Mouse (Mus musculus): ENCODE measurements around the gene Olfr1424. TPM values are rescaled to one million over a fixed set of nuclear protein-coding genes. Genes with fewer than 3 reads are reported as not detected.
"Not testable (repeated sequence)": the region's sequence is repeated elsewhere in the genome, so short reads cannot be mapped to it uniquely, and the experiment has no call there.

Olfr1424 gene
- total RNA-seq (2021) = not detected

DNA sequence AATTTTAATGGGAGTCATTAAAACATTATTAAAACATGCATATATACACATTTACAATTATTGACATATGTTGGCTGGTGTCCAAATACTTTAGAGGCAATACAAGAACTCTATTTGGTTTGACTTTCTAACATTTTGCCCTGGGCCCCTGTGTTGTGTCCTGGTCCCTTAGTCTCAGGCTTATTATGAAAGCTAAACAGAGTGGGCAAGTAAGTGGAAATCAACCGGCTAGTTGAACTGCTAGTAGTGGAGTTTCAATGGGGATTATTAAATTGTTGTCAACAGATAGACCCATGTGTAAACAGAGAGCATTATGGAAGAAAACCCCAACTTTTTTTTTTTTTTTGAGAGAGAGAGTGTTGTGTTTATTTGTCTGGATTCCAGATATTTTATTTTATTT is at the start of gene Olfr1424:
Gene Olfr1424, minus strand, starts transcription at position 101 of the 400 bp plus-strand sequence.
- DNase-seq (ENCODE audit: extremely low spot score in 1 of 2, low spot score in 2 of 2); intact Hi-C loops (cut with DNase I): not testable (repeated sequence)

DNA sequence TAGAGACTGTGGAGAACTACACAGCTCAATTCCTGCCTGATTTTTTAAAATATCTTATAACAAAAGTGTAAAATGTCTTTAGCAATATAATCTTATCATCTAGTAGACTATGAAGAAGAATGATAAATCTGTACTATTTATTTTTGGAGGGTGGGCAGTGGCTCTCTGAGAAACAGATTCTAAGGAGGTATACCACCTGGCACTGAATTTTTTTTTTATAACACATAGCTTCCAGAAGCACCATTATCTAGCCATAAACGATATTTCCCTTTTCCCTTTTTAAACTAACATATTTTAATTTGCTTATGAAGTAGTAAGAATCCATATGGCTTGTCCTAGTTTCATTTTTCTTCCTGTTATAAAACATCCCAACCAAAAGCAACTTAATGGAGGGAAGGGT is 42.1 kb upstream of the Olfr1424 start:
- no peak for DNase-seq (ENCODE audit: extremely low spot score in 1 of 2, low spot score in 2 of 2)
- intact Hi-C loops (cut with DNase I) = no loop called here

DNA sequence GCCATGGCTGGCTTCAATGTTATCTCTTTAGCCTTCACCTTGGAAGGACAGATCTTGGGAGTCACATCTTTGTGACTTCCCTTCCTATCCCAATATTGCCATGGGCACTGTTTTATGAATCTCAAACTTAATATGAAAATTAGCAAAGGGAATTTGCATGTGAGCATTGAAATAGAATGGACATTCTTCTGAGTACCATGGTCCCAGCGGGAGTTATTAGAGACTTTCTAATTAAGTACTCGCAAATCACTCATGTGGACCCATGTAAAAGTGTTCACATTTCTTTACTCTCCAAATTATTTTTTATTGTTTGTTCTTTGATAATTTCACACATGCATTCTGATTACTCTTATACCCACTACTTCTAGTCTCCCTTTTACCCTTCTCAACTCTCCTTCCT is 40.8 kb upstream of the Olfr1424 start, which contains the start of gene Olfr1427:
Gene Olfr1427, minus strand, starts transcription at position 101 of the 400 bp plus-strand sequence.
- DNase-seq (ENCODE audit: extremely low spot score in 1 of 2, low spot score in 2 of 2) = no peak
- intact Hi-C loops (cut with DNase I) = no loop called here

DNA sequence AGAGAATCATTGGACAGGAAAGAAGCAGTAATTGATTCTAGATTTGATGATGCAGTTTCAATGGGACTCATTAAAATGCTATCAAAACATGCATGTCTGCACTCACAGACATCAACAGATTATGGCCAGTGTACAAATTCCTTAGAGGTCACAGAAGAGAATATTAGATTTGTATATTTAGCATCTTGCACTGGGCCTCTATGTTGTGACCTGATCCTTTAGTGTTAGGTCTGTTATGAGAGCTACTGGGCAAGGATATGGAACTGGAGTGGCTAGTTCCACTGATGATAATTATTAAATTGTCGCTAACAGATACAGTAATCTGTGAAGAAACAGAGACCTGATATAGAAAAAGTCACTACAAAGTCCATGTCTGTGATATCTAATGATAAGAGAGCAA is 29.4 kb upstream of the Olfr1424 start, which contains the start of gene Olfr1426:
Gene Olfr1426, minus strand, starts transcription at position 101 of the 400 bp plus-strand sequence.
- DNase-seq (ENCODE audit: extremely low spot score in 1 of 2, low spot score in 2 of 2) = no peak
- intact Hi-C loops (cut with DNase I) = no loop called here

DNA sequence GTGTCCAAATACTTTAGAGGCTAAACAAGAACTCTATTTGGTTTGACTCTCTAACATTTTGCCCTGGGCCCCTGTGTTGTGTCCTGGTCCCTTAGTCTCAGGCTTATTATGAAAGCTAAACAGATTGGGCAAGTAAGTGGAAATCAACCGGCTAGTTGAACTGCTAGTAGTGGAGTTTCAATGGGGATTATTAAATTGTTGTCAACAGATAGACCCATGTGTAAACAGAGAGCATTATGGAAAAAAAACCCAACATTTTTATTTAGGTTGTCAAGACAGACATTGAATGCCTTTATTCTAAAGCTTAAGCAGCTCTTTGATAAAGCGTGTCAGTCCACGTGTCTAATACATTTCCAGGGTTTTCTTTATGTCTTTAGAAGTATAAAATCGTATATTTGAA is 15.1 kb upstream of the Olfr1424 start, which contains the start of gene Olfr1425:
Gene Olfr1425, minus strand, starts transcription at position 101 of the 400 bp plus-strand sequence.
- DNase-seq (ENCODE audit: extremely low spot score in 1 of 2, low spot score in 2 of 2); intact Hi-C loops (cut with DNase I): not testable (repeated sequence)

DNA sequence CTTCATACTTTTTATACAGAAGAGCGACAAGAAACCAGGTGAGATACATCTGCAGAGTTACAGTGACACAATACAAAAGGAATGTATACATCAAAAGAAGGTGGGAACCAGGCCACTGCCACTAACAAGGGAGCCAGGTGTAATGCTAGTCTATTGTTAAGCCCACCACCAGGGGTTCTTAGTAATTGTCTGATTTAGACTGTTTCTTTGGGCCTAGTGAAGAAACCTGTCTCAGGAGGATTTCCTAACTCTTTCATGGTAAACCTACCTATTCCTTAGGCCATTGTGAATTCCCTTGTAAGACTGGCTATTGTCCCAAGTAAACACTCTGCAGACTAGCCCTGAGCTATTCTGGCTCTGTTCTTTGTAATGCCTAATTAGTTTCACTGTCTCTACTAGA is 7.1 kb upstream of the Olfr1424 start:
- intact Hi-C loops (cut with DNase I); DNase-seq (ENCODE audit: extremely low spot score in 1 of 2, low spot score in 2 of 2): not testable (repeated sequence)

DNA sequence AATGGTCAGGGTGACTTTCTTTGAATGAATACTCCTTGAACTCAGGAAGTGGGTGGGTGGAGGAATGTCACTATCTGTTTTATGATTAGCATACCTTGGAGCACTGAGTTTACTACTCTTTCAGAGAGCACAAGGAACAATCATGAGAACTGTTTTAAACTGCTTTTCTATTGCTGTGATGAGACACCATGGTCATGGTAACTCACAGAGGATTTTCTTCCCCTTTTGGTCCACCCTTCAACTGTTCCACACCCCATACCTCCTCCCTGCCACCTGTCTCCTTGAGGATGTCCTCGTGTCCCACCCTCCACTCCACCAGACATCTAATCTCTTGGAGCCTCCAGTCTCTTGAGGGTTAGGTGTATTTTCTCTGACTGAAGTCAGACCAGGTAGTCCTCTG is 5.3 kb upstream of the Olfr1424 start:
- intact Hi-C loops (cut with DNase I); DNase-seq (ENCODE audit: extremely low spot score in 1 of 2, low spot score in 2 of 2): not testable (repeated sequence)

DNA sequence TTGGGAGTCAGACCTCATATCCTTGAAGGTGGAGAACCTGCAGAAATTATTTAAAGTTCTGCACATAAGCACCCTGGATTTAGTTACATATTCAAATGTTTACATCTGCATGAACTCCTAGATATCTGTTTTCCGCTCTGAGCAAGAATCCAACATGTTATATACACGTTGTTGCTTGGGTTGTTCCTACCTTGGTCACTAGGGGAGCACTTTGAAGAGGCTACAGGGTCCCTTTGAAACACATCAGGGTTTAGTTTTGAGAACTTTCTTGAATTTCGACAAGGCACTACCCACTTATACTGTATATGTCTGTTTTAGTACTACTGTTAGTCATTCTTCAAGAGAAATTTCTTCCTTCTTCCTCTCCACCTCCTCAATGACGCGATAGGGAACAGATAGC is 19.3 kb downstream of the Olfr1424 start:
- no peak for DNase-seq (ENCODE audit: extremely low spot score in 1 of 2, low spot score in 2 of 2)
- intact Hi-C loops (cut with DNase I) = no loop called here

DNA sequence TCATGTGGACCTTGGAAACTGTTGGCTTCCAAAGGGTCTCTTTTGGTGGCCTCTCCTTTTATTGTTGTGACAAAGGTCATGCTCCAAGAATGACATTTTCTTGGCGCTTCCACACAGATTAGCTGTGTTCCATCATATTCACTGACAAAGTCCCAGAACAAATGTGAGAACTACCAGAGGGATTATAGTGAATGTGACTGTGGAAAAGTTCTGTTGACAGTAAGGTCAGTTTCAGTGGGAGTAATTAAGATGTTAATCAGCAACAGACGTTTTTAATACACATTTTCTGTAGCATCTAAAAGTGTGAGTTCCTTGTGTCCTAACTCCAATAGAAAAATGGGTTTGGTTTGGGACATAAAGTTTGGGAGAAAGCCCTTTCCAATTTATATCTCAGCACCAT is 21.3 kb downstream of the Olfr1424 start, which contains the start of gene Olfr1423:
Gene Olfr1423, minus strand, starts transcription at position 101 of the 400 bp plus-strand sequence.
- DNase-seq (ENCODE audit: extremely low spot score in 1 of 2, low spot score in 2 of 2) = no peak
- intact Hi-C loops (cut with DNase I) = no loop called here

DNA sequence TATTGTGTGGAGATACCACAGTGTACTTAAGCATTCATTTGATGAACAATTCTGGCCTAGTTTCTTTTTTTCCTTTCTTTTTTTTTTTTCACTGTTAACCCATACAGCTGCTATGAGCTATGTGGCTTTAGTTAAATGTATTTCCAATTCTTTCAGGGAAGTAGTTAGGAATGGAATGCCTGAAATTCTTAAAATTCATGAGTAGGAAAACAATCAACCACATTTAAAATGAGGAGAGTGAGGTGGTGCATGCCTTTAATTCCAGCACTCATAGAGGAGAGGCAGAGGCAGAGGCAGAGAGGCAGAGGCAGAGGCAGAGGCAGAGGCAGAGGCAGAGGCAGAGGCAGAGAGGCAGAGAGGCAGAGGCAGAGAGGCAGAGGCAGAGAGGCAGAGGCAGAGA is 24.8 kb downstream of the Olfr1424 start:
- no peak for DNase-seq (ENCODE audit: extremely low spot score in 1 of 2, low spot score in 2 of 2)
- intact Hi-C loops (cut with DNase I) = no loop called here

DNA sequence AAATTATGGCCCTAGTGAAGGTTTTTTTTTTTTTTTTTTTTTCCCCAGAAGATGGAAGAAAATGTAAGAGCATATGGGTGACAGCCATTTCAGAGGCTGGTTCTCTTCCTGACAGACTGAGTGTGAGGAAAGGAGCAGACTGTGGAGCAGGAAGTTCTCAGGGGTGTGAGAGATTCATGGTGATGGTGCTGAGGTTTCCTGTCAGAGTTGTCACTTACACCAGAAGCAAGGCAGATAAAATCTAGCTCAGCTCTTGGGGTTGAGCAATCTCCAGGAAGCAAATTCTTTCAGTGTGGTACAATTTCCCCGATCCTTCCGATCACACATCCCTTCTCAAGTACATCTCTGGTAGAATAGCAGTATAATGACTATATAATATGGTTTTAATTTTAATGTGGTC is 35.9 kb downstream of the Olfr1424 start:
- no peak for DNase-seq (ENCODE audit: extremely low spot score in 1 of 2, low spot score in 2 of 2)
- intact Hi-C loops (cut with DNase I) = no loop called here

DNA sequence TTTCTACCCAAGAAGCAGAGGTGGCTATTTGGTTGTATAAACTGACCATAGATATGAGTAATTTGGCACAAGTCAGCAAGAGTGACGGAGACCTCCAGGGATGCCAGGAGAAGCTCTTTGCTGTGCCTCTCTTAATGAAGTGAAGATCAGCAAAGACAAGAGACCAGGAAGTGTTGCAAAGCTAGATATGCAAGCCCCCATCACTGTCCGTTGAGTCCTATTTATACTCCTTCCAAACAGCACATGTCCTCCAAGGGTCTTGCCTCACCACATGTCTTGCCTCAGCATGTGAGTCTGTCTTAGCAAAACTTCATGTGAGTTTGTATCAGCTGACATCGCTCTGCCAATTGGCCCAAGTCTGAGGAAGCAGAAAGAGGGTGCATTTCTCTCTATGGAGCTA is 37.1 kb downstream of the Olfr1424 start:
- intact Hi-C loops (cut with DNase I) = no loop called here
- no peak for DNase-seq (ENCODE audit: extremely low spot score in 1 of 2, low spot score in 2 of 2)

DNA sequence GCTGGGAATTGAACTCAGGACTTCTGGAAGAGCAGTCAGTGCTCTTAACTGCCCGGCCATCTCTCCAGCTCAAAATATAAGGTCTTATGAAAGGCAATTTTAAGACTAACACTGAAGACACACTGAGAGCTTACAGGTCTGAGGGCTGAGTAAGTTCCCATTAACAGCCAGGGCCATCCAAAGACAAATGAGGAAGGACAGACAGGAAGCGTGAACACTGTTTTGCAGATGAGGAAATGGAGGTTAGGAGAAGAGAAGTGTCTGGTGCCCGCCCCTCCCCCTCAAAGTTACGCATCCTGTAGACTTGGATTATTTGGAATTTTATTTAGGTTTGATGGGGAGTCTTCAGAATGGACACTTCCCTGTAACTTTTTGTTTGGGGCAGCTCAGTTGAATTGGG is 38.3 kb downstream of the Olfr1424 start:
- no peak for DNase-seq (ENCODE audit: extremely low spot score in 1 of 2, low spot score in 2 of 2)
- intact Hi-C loops (cut with DNase I) = no loop called here

DNA sequence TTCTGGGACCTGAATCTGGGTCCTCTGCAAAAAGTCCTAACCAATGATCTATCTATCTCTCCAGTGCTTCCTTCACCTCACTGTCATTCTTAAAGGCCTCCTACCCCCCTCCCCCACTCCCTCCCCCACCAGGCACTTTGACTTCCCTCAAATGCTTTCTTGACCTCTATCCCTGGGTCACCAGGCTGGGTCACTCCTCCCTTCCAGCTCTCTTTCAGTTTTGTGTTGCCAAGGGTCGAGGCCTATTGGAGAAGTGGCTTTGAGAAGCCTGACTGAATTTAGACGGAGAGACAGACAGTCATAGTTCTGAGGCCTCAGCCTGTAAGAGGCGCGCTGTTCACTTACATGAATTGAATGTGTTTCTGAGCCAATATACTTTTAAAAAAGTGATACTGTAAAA is 46.3 kb downstream of the Olfr1424 start:
- intact Hi-C loops (cut with DNase I) = loop anchor here (10.0 kb wide), 1 partner anchor 409 kb away; the partner anchor contains the start of gene Pfpl
- no peak for DNase-seq (ENCODE audit: extremely low spot score in 1 of 2, low spot score in 2 of 2)

DNA sequence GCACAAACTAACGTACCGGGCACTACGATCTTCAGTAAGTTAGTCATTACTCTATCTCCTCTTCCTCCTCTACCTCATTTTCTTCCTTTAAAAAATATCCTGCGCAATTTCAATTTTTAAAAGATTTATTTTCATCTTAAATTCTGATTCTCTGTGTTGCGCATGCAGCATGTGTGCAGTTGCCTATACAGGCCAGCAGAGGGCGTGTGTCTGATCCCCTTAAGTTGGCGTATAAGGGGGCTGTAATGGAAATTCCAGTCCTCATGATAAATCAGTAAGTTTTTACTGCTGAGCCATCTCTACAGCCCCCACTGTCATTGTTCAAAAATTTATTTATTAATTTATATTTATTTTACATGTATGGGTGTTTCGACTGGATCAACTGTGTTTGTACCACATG is 46.8 kb downstream of the Olfr1424 start:
- intact Hi-C loops (cut with DNase I) = loop anchor here (10.0 kb wide), 1 partner anchor 409 kb away; the partner anchor contains the start of gene Pfpl
- DNase-seq (ENCODE audit: extremely low spot score in 1 of 2, low spot score in 2 of 2) = no peak

DNA sequence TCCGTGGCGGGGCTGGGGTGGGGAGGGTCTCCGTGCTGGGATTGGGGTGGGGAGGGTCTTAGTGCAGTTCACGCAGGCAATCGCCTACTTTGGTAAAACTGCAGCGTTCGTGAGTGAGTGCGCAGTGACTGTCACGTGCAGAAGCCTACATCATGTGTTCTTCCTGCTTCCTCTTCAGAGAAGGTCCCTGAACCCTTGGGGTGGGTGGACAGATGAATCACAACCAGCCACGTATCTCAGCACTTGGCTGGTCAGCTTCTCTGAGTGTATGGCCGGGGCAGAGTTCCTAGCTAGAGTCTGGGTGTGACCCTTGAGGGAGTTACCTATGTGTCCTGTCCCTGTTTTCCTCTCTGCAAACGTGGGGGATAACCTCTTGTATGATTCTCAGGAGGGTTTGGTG is 49.3 kb downstream of the Olfr1424 start:
- intact Hi-C loops (cut with DNase I) = loop anchor here (5.0 to 10.0 kb wide), 4 partner anchors 412 to 784 kb away; partner anchors contain the start of genes Dtx4, Gm4952, Lpxn and Pfpl
- DNase-seq (ENCODE audit: extremely low spot score in 1 of 2, low spot score in 2 of 2) = peak in 1 of 2 experiments; percentile 65

DNA sequence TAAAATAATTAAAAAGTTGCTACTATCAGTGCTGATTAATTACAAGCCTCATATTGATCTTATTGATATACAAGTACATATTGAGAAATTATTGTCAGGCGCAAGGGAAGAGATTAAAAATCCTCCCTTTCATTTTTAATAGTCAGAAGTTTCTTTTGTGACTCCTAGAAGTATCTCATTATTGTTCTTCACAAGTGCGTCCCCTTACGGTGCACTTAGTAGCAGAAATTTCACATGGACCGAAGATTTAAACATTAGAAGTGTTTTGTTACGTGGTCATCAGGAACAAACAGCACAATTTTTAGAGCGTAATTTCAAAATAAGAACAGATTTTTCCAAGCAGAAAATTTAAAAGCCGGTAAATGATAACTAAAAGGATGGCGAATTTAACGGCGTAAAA is 49.9 kb downstream of the Olfr1424 start:
- intact Hi-C loops (cut with DNase I) = loop anchor here (5.0 to 10.0 kb wide), 4 partner anchors 412 to 785 kb away; partner anchors contain the start of genes Dtx4, Gm4952, Lpxn and Pfpl

DNA sequence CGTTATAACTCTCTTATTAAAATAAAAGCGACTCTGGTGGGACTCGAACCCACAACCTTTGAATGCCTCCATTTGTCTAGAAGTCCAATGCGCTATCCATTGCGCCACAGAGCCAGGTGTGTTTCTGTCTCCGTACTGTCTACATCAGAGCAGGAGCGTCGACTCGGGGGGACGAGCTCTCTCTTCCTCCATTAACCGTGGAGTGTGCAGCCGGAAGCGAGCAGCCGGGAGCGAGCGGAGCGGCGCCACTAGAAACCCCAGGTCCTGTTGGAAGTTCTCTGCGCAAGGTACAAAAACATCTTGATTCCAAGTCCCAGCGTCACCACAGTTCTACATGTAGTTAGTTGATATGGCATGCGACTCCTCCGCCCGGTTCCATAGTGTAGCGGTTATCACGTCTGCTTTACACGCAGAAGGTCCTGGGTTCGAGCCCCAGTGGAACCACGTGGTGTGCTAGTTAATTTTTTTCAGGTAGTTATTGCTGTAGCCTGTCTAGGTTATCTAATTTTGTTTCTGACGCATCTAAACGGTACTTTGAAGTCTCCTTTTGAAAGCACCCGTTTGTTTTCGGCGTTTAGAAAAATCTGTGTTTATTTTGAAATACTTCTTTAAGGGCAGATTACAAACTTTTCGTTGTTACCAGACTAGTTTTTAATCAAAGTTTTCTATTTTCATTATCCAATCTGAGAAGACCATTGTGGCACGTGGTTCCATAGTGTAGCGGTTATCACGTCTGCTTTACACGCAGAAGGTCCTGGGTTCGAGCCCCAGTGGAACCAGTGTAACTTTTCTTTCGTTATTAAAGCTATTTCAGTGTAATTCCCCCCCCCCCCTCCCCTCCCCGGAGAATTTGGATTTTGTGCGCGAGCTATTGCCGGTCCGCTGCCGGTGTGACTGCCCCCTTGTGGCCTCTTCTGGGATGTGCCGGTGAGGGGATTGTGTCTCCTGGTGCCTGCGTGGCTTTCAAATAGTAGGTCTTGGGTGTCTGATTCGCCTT is 50.6 kb downstream of the Olfr1424 start:
- intact Hi-C loops (cut with DNase I) = loop anchor here (5.0 to 10.0 kb wide), 4 partner anchors 413 to 785 kb away; partner anchors contain the start of genes Dtx4, Gm4952, Lpxn and Pfpl

More for the DNA sequence above, 49.9 kb downstream of the Olfr1424 start:
- DNase-seq (ENCODE audit: extremely low spot score in 1 of 2, low spot score in 2 of 2) = no peak

DNA sequence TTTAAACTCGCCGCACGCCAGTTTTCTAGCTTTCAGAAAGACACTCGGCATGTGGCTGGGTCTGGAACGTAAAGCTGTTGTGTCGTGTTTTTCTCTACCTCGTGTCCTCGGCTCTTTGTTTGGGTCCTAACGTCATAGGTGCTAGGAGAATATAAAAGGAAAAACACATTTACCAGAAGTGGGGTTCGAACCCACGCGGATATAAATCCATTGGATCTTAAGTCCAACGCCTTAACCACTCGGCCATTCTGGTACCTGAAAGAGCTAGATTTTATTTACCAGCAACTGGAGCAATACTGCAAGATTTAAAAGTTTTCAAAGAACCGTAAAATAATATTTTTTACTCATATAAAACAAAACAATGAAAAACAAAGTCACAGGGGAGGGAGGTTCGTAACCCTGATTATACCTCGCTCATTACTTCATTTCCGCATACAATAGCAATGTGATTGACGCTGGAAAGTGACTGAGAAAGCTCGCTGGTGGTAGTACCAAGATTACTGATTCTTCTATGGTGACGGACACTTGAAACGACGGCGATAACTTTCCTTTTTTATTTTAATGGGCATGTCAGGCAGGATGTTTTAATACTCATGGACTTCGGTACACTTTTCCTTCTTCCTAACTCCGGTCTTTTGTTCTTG is 51.4 kb downstream of the Olfr1424 start:
- DNase-seq (ENCODE audit: extremely low spot score in 1 of 2, low spot score in 2 of 2) = peak; percentile 71 to 86
- intact Hi-C loops (cut with DNase I) = loop anchor here (5.0 to 10.0 kb wide), 4 partner anchors 414 to 786 kb away; partner anchors contain the start of genes Dtx4, Gm4952, Lpxn and Pfpl

More for the DNA sequence above, 50.6 kb downstream of the Olfr1424 start:
- peak; percentile 89 to 91 for DNase-seq (ENCODE audit: extremely low spot score in 1 of 2, low spot score in 2 of 2)

Data from left cerebral cortex, postnatal 10 days (tissue).